Mouse (Mus musculus) lung, adult 2 months (tissue): ENCODE results near the gene Lins1.

Experiments
- CTCF ChIP-seq: fragments of 200-500 bp; IDR thresholded peaks from 2 replicates; pipeline ENCODE4 v1.5.1; 2011; ENCODE audit warnings: mild to moderate bottlenecking, low read length, control low read depth; ENCODE audit not compliant: insufficient read depth
- POLR2A ChIP-seq: fragments of 200-500 bp; IDR thresholded peaks from 2 replicates; pipeline ENCODE4 v1.6.1; 2011; ENCODE audit warnings: low read depth, mild to moderate bottlenecking, control low read depth, low read length, borderline replicate concordance; ENCODE audit errors: extremely low read depth

- TF ChIP-seq POLR2A (no peak), CTCF (no peak)
These were observed 60.3 kb downstream of the Lins1 start for GRCm38 (mm10) chr7:66749998-66750397.
